Mouse (Mus musculus): ENCODE results near the gene Fadd.

DNA sequence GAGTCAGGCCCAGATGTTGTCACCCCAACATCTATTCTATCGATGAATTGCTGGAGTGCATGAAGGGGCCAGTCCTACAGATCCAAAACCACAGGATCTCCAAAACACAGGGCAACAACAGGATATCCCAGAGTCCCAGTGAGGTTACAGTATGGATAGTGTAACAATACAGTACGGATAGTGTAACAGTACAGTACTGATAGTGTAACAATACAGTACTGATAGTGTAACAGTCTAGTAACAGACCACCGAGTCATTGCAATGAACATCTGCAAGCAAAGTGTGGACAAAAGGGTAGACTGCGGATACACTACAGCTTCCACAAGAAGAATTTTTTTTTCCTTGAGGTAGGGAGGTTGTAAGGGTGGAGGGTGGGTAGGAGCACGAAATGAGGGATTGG lies 40.9 kb downstream of the Fadd start:
- TF ChIP-seq GATA1 (IDR thresholded peaks at IDR 0.05; ENCODE audit: low read length) (no peak), TAL1 (IDR thresholded peaks at IDR 0.05; ENCODE audit: low read length) (no peak)

Data from erythroblast, embryonic 14.5 days (primary cell).